10 mouse cellular contexts compared by ENCODE assay signal in the genomic region with DNA sequence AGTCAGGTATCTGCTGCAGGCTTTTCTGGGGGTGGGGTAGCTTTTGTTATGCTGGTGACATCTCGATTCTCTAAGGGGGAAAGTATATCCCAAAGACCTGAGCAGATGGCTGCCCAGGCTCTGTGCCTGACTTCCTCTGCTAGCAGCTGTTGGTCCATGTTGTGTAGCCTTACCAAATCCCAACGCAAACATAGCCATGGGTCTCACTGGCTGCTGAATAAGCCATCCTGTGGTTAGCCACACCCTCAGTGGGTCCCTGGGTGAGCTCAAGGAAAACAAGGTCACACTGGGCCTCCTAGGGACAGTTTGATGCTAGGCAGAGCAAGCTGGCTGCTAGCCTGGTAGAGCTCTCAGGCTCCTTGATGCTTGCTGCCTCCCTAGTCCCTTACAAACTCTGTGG. TPM values are rescaled to one million over a fixed set of nuclear protein-coding genes. Genes with fewer than 3 reads are reported as not detected.
DNase-seq lines count a peak whose midpoint lies in the region; ATAC-seq and TF ChIP-seq lines count a peak whose summit lies in the region.
"Had no signal": no experiment of that assay in that cellular context is flagged by ENCODE, and none has a peak within 500 bp of the region (broad histone marks: within the 10 kb centered on the region; RNA-seq: fewer than 3 reads in every experiment).

No protein-coding gene starts in this region.

- peak overlapping the region; percentile 77 for H3K4me3 ChIP-seq in testis, adult 2 months (ENCODE audit: control insufficient read depth, low read depth, low read length)
- H3K4me3 ChIP-seq in forebrain, embryonic 16.5 days (replicated peaks; ENCODE audit: low read length): no peak overlapping the region
- no peak overlapping the region for H3K4me3 ChIP-seq in midbrain, embryonic 11.5 days (ENCODE audit: low read depth, low read length)
- no peak overlapping the region for H3K4me3 ChIP-seq in stomach, postnatal 0 days (ENCODE audit: low read depth, low read length)

- H3K36me3 ChIP-seq in testis, adult 2 months (ENCODE audit: control insufficient read depth, insufficient read depth, low read length): no peaks in the 10 kb centered on the region
- no peaks in the 10 kb centered on the region for H3K36me3 ChIP-seq in forebrain, embryonic 16.5 days (ENCODE audit: control insufficient read depth, insufficient read depth)
- no peaks in the 10 kb centered on the region; the same call in 1 of the 2 replicates for H3K36me3 ChIP-seq in midbrain, embryonic 11.5 days (ENCODE audit: control insufficient read depth, insufficient read depth, low read length)
- H3K36me3 ChIP-seq in stomach, postnatal 0 days (ENCODE audit: control insufficient read depth, insufficient read depth, low read length): no peaks in the 10 kb centered on the region

- TF ChIP-seq CTCF in testis, adult 2 months (IDR thresholded peaks at IDR 0.05; ENCODE audit: control insufficient read depth, insufficient read depth, insufficient replicate concordance, low read depth, low read length): no peak
- no peak for TF ChIP-seq CTCF in stomach, postnatal 0 days (IDR thresholded peaks at IDR 0.05; ENCODE audit: low read depth)

- no peaks in the 10 kb centered on the region; the same call in 1 of the 2 replicates for H3K4me1 ChIP-seq in testis, adult 2 months (ENCODE audit: control insufficient read depth, insufficient read depth, low read length)
- H3K4me1 ChIP-seq in forebrain, embryonic 16.5 days (replicated peaks; ENCODE audit: control insufficient read depth, insufficient read depth, low read length): peaks cover 99% of the 10 kb centered on the region
- peaks cover 74% of the 10 kb centered on the region for H3K4me1 ChIP-seq in midbrain, embryonic 11.5 days (ENCODE audit: control insufficient read depth, insufficient read depth, low read length)
- H3K4me1 ChIP-seq in stomach, postnatal 0 days (replicated peaks; ENCODE audit: control insufficient read depth, insufficient read depth): no peaks in the 10 kb centered on the region

- 17% methylated on average over 2 of the region's 2 CpGs for WGBS in forebrain, embryonic 16.5 days
- 31% methylated on average over 2 of the region's 2 CpGs for WGBS in midbrain, embryonic 11.5 days
- WGBS in stomach, postnatal 0 days: 35% methylated on average over 2 of the region's 2 CpGs

- no peak for ATAC-seq in forebrain, embryonic 16.5 days
- ATAC-seq in midbrain, embryonic 11.5 days (ENCODE audit: low FRiP score): no peak
- ATAC-seq in stomach, postnatal 0 days (ENCODE audit: low FRiP score, low TSS enrichment): peak; percentile 30; the same call in 1 of the 2 replicates

- H3K27me3 ChIP-seq in testis, adult 2 months (ENCODE audit: control insufficient read depth, insufficient read depth, low read length): no peaks in the 10 kb centered on the region
- H3K27me3 ChIP-seq in forebrain, embryonic 16.5 days (replicated peaks; ENCODE audit: control insufficient read depth, insufficient read depth, low read length): no peaks in the 10 kb centered on the region
- H3K27me3 ChIP-seq in midbrain, embryonic 11.5 days (ENCODE audit: control insufficient read depth, insufficient read depth, low read length): no peaks in the 10 kb centered on the region
- no peaks in the 10 kb centered on the region for H3K27me3 ChIP-seq in stomach, postnatal 0 days (ENCODE audit: control insufficient read depth, insufficient read depth, low read length)

- TF ChIP-seq EP300 in stomach, postnatal 0 days (optimal IDR thresholded peaks at IDR 0.05): no peak

- DNase-seq in testis, postnatal 10 days (ENCODE audit: low spot score): no peak
- no peak for DNase-seq in midbrain, embryonic 11.5 days (ENCODE audit: low spot score, missing footprints)
- no peak for DNase-seq in stomach, postnatal 0 days (ENCODE audit: low spot score)
- DNase-seq in T-cell, adult 2 months (ENCODE audit: low spot score): no peak
- no peak for DNase-seq in ovary, postnatal 14 days (ENCODE audit: low spot score)
- no peak for DNase-seq in frontal cortex, postnatal 36 days (ENCODE audit: low spot score in 2 of 2)
- DNase-seq: adrenal gland, postnatal 10 days; lung, postnatal 36 days had no signal

- no peak overlapping the region for H3K27ac ChIP-seq in testis, adult 2 months (ENCODE audit: control insufficient read depth, insufficient read depth, low read depth, low read length)
- H3K27ac ChIP-seq in forebrain, embryonic 16.5 days (ENCODE audit: low read length): peak overlapping the region; percentile 96
- H3K27ac ChIP-seq in midbrain, embryonic 11.5 days (ENCODE audit: low read depth, low read length): peak overlapping the region; percentile 85
- no peak overlapping the region for H3K27ac ChIP-seq in stomach, postnatal 0 days (replicated peaks)

- no peak for TF ChIP-seq POLR2A in testis, adult 2 months (IDR thresholded peaks at IDR 0.05; ENCODE audit: control insufficient read depth, low read depth, low read length)

- no peaks in the 10 kb centered on the region for H3K9me3 ChIP-seq in forebrain, embryonic 16.5 days (ENCODE audit: control insufficient read depth, low read length)
- H3K9me3 ChIP-seq in midbrain, embryonic 11.5 days (ENCODE audit: control insufficient read depth, low read length): no peaks in the 10 kb centered on the region
- H3K9me3 ChIP-seq in stomach, postnatal 0 days (ENCODE audit: control insufficient read depth, low read length): no peaks in the 10 kb centered on the region

- 0 out of 2 replicates have a peak overlapping the region, but pooled peaks have one; percentile 2 for H3K4me2 ChIP-seq in forebrain, embryonic 16.5 days (ENCODE audit: low read length)
- H3K4me2 ChIP-seq in midbrain, embryonic 11.5 days: peak overlapping the region; percentile 11; the same call in 1 of the 2 replicates
- H3K4me2 ChIP-seq in stomach, postnatal 0 days (replicated peaks; ENCODE audit: low read depth): no peak overlapping the region

- H3K9ac ChIP-seq in forebrain, embryonic 16.5 days (replicated peaks; ENCODE audit: low read depth, low read length): peak overlapping the region; percentile 46
- H3K9ac ChIP-seq in midbrain, embryonic 11.5 days (ENCODE audit: low read length): peak overlapping the region; percentile 3
- no peak overlapping the region for H3K9ac ChIP-seq in stomach, postnatal 0 days (ENCODE audit: low read length)

RNA-seq across cellular contexts. Expression of gene Lrp8, which starts 27.6 kb away (rescaled TPM):
- polyA plus RNA-seq in testis, adult 2 months (2012; rRNA removed): 87.5 and 89.2 TPM in 2 replicates
- 70.4 and 71.8 TPM in 2 replicates for polyA plus RNA-seq in forebrain, embryonic 16.5 days (2015; fragmentation: Nextera tagmentation; extraction: Ambion mirVana)
- 21.3 and 21.4 TPM in 2 replicates for polyA plus RNA-seq in midbrain, embryonic 11.5 days (2014; fragmentation: Nextera tagmentation; extraction: Ambion mirVana)
- polyA plus RNA-seq in stomach, postnatal 0 days (2015; fragmentation: Nextera tagmentation; extraction: Ambion mirVana): 0.85 and 1.3 TPM in 2 replicates

RNA-seq across cellular contexts. Expression of gene Magoh, which starts 49.9 kb away (rescaled TPM):
- 27.1 and 28.4 TPM in 2 replicates for polyA plus RNA-seq in testis, adult 2 months (2012; rRNA removed)
- polyA plus RNA-seq in forebrain, embryonic 16.5 days (2015; fragmentation: Nextera tagmentation; extraction: Ambion mirVana): 118 and 122 TPM in 2 replicates
- 268 and 272 TPM in 2 replicates for polyA plus RNA-seq in midbrain, embryonic 11.5 days (2014; fragmentation: Nextera tagmentation; extraction: Ambion mirVana)
- polyA plus RNA-seq in stomach, postnatal 0 days (2015; fragmentation: Nextera tagmentation; extraction: Ambion mirVana): 126 and 145 TPM in 2 replicates

RNA-seq across cellular contexts. Expression of gene 0610037L13Rik, which starts 59.9 kb away (rescaled TPM):
- polyA plus RNA-seq in testis, adult 2 months (2012; rRNA removed): 63.4 and 77.6 TPM in 2 replicates
- polyA plus RNA-seq in forebrain, embryonic 16.5 days (2015; fragmentation: Nextera tagmentation; extraction: Ambion mirVana): 99.3 and 99.9 TPM in 2 replicates
- polyA plus RNA-seq in midbrain, embryonic 11.5 days (2014; fragmentation: Nextera tagmentation; extraction: Ambion mirVana): 130 and 134 TPM in 2 replicates
- 99.3 and 101 TPM in 2 replicates for polyA plus RNA-seq in stomach, postnatal 0 days (2015; fragmentation: Nextera tagmentation; extraction: Ambion mirVana)

Comparison
In these comparisons a context has a peak if more than half of its experiments do, and no peak if none do; other contexts are left out.
1. H3K27ac ChIP-seq: peak in forebrain, embryonic 16.5 days (single experiment) and midbrain, embryonic 11.5 days (single experiment); none in testis, adult 2 months (single experiment) and stomach, postnatal 0 days (single experiment).